Mouse (Mus musculus): ENCODE data around the gene Aff3.
A peak's percentile ranks its signal among the peaks of the same experiment; 100 is the strongest.

The Aff3 gene

GRCm38 (mm10) chr1:38308705-38308996 is 356.1 kb downstream of the Aff3 start:
- DNase-seq, result no peak

GRCm38 (mm10) chr1:38307821-38308704 is 356.7 kb downstream of the Aff3 start:
- peak; percentile 65 for DNase-seq

- DNase-seq, result no peak
Observed at GRCm38 (mm10) chr1:38307234-38307633, 357.5 kb downstream of the Aff3 start.

GRCm38 (mm10) chr1:38306146-38306545 is 358.6 kb downstream of the Aff3 start:
- no peak for DNase-seq

GRCm38 (mm10) chr1:38304376-38304775 is 360.4 kb downstream of the Aff3 start:
- no peak for DNase-seq

GRCm38 (mm10) chr1:38298291-38298690 is 366.5 kb downstream of the Aff3 start:
- no peak for DNase-seq

- DNase-seq, result no peak
Observed at GRCm38 (mm10) chr1:38294906-38295305, 369.8 kb downstream of the Aff3 start.

- DNase-seq, result no peak
Observed at GRCm38 (mm10) chr1:38294336-38294695, 370.4 kb downstream of the Aff3 start.

GRCm38 (mm10) chr1:38293671-38294335 is 371.0 kb downstream of the Aff3 start:
- DNase-seq, result no peak

GRCm38 (mm10) chr1:38292851-38293250 is 371.9 kb downstream of the Aff3 start:
- no peak for DNase-seq

GRCm38 (mm10) chr1:38291915-38292314 is 372.8 kb downstream of the Aff3 start:
- no peak for DNase-seq

- DNase-seq, result no peak
Observed at GRCm38 (mm10) chr1:38291497-38291896, 373.3 kb downstream of the Aff3 start.

GRCm38 (mm10) chr1:38290881-38291280 is 373.9 kb downstream of the Aff3 start:
- no peak for DNase-seq

GRCm38 (mm10) chr1:38289891-38290290 is 374.9 kb downstream of the Aff3 start:
- DNase-seq, result no peak

GRCm38 (mm10) chr1:38288716-38289115 is 376.0 kb downstream of the Aff3 start:
- peak; percentile 15 for DNase-seq

- DNase-seq, result no peak
Observed at GRCm38 (mm10) chr1:38286551-38286950, 378.2 kb downstream of the Aff3 start.

- DNase-seq, result no peak
Observed at GRCm38 (mm10) chr1:38280549-38280948, 384.2 kb downstream of the Aff3 start.

GRCm38 (mm10) chr1:38271312-38271711 is 393.4 kb downstream of the Aff3 start:
- DNase-seq, result no peak

GRCm38 (mm10) chr1:38268246-38269042 is 396.3 kb downstream of the Aff3 start:
- DNase-seq, result no peak

- no peak for DNase-seq
Observed at GRCm38 (mm10) chr1:38263251-38263650, 401.5 kb downstream of the Aff3 start.

GRCm38 (mm10) chr1:38262362-38263154 is 402.2 kb downstream of the Aff3 start:
- DNase-seq, result no peak

- DNase-seq, result no peak
Observed at GRCm38 (mm10) chr1:38261076-38261475, 403.7 kb downstream of the Aff3 start.
